Mouse (Mus musculus) heart, embryonic 10.5 days (tissue): Measurements from ENCODE around the gene Gadd45gip1. TPM values are rescaled to one million over a fixed set of nuclear protein-coding genes. Genes with fewer than 3 reads are reported as not detected.

ENCODE experiments used
- DNase-seq: peaks from one replicate; pipeline ENCODE4 v3.0.0-alpha.2; 2017; ENCODE audit warnings: low spot score
- H3K27ac ChIP-seq: fragments of 300-500 bp; sonication (generic); 2 replicates; pipeline ENCODE4 v1.5.1; 2016; ENCODE audit warnings: mild to moderate bottlenecking
- H3K27me3 ChIP-seq: fragments of 300-500 bp; sonication (generic); 2 replicates; pipeline ENCODE4 v1.6.1; 2016; ENCODE audit warnings: mild to moderate bottlenecking; ENCODE audit not compliant: poor library complexity, insufficient read depth, severe bottlenecking
- H3K36me3 ChIP-seq: fragments of 300-500 bp; sonication (generic); 2 replicates; pipeline ENCODE4 v1.6.1; 2016; ENCODE audit warnings: mild to moderate bottlenecking, moderate library complexity
- H3K4me1 ChIP-seq: fragments of 300-500 bp; sonication (generic); 2 replicates; pipeline ENCODE4 v1.6.1; 2016; ENCODE audit warnings: mild to moderate bottlenecking
- H3K4me3 ChIP-seq: fragments of 300-500 bp; sonication (generic); 2 replicates; pipeline ENCODE4 v1.5.1; 2016; ENCODE audit warnings: mild to moderate bottlenecking, moderate library complexity
- H3K9me3 ChIP-seq: fragments of 300-500 bp; sonication (generic); 2 replicates; pipeline ENCODE4 v1.6.1; 2016; ENCODE audit warnings: mild to moderate bottlenecking, moderate library complexity
- WGBS: fragments of 180-500 bp; shearing (Covaris S2); methylation state at CpG from one replicate; pipeline ENCODE4 v1.1.7; 2016; 5-methylcytosine and 5-hydroxymethylcytosine counted together
- polyA plus RNA-seq: library from polyadenylated mRNA; unstranded; fragments of >200 nt; fragmentation: Nextera tagmentation; extraction: Ambion mirVana; gene quantifications from 2 replicates; pipeline ENCODE4 v1.2.1, GENCODE M21; 2016

The Gadd45gip1 gene
- polyA plus RNA-seq, 1 experiment from 2014 or later = 60.5 TPM

DNA sequence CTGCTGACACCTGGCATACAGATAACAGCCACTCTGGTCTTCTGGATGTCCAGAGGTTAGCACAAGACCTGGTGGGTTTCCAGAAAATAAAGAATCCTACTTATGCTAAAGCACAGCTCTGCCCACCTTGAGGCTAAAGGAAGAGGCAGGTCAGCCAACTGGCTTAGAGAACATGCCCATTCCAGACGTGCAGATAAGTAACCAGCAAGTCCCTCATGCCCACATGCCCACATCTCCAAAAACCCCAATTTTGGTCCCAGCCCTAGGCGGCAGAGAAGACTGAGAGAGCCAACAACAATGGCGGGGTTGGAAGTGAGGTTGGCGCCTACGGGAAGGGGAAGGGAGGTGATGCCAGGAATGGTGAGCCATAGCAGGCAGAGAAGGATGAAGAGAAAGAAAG is 42.0 kb upstream of the Gadd45gip1 start:
- Histone ChIP-seq H3K4me1 (peaks cover 32% of the 10 kb centered on the region), H3K4me3 (no peak overlapping the region), H3K27ac (no peak overlapping the region), H3K9me3 (no peaks in the 10 kb centered on the region), H3K27me3 (peaks cover 100% of the 10 kb centered on the region), H3K36me3 (no peaks in the 10 kb centered on the region)
- no peak for DNase-seq
- WGBS = 51% methylated on average over 5 of the region's 5 CpGs

DNA sequence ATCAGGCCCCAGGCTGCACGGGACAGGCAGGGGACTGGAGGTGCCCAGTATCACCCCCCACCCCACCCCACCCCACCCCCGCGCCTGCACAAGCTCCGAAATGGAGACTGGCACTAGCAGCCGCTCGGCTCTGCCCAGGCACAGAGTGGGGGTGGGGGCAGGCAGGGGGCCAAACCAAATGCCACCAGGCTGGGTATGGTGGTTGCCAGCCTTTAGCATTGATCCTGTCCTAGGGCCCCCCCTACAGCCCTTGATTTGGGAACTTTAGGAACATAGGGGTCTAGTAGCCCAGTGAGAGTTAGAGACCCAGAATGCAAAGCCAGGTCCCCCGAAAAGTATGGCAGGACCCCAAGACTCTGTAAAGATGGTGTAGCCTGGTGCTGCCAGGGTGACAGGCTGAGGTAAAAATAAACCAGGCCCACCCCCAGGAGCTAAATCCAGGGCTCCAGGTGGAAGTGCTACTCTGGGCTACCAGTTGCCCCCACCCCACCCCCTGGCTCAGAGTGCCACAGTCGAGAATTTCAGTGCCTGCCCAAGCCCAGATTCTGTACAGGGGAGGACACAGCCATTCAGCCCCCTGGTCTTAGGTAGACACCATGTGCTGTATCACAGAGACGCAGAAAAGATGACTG is 41.4 kb upstream of the Gadd45gip1 start:
- DNase-seq = no peak
- H3K9me3 ChIP-seq = no peaks in the 10 kb centered on the region
- peaks cover 26% of the 10 kb centered on the region for H3K4me1 ChIP-seq
- 66% methylated on average over 9 of the region's 9 CpGs for WGBS
- H3K27ac ChIP-seq = no peak overlapping the region
- H3K36me3 ChIP-seq = no peaks in the 10 kb centered on the region
- peaks cover 100% of the 10 kb centered on the region for H3K27me3 ChIP-seq
- no peak overlapping the region for H3K4me3 ChIP-seq

- Histone ChIP-seq H3K9me3 (no peaks in the 10 kb centered on the region), H3K36me3 (no peaks in the 10 kb centered on the region), H3K27me3 (peaks cover 100% of the 10 kb centered on the region), H3K4me3 (no peak overlapping the region), H3K4me1 (peaks cover 22% of the 10 kb centered on the region), H3K27ac (no peak overlapping the region)
- no peak for DNase-seq
- 65% methylated on average over 2 of the region's 2 CpGs for WGBS
These were observed 40.8 kb upstream of the Gadd45gip1 start for GRCm38 (mm10) chr8:84790537-84790936.

DNA sequence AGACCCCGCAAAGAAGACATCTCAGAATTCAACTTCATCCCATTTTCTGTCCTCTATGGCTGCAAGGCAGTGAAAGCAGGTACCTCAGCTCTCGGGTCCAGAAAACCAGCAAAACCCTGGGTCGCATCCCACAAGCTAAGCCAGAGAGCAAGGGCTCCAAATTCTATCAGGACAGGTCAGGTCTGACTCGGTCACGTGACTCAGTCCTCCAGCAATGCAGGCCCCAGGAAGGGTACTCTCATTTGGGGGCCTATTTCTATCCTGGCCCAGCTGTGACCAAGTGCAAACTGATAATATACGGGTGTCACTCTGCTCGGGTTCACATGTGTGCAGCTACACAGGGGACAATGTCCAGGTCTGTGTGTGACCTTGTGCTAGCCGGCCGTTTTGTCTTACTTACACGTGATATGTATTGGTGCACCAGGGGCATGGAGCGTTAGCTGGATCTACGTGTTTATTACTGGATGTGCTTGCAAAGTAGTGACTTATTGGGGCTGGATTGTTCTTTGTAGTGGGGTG is 38.8 kb upstream of the Gadd45gip1 start:
- no peak overlapping the region for H3K27ac ChIP-seq
- DNase-seq = no peak
- H3K36me3 ChIP-seq = no peaks in the 10 kb centered on the region
- WGBS = 68% methylated on average over 12 of the region's 12 CpGs
- H3K4me1 ChIP-seq = peaks cover 9% of the 10 kb centered on the region
- peaks cover 100% of the 10 kb centered on the region for H3K27me3 ChIP-seq
- H3K4me3 ChIP-seq = no peak overlapping the region
- no peaks in the 10 kb centered on the region for H3K9me3 ChIP-seq

DNA sequence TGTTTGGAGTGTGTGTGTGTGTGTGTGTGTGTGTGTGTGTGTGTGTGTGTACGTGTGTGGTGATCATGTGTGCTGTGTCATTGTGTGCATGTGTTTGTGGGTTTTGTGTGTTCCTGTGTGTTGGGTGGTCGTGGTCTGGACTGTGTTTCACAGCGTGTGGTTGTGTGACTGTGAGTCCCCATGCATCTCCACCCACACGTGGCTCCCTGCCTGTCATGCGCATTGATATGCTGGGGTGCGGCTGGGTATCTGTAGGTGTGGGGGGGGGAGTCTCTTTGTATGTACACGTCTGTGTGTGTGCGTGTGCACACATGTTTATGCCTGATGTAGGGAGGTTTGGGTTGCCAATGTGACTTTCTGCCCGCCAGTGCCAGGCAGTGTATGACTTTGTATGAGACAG is 38.2 kb upstream of the Gadd45gip1 start:
- H3K27ac ChIP-seq = no peak overlapping the region
- peaks cover 9% of the 10 kb centered on the region for H3K4me1 ChIP-seq
- WGBS = 84% methylated on average over 9 of the region's 9 CpGs
- H3K4me3 ChIP-seq = no peak overlapping the region
- no peaks in the 10 kb centered on the region for H3K36me3 ChIP-seq
- DNase-seq = no peak
- H3K27me3 ChIP-seq = peaks cover 100% of the 10 kb centered on the region
- H3K9me3 ChIP-seq = no peaks in the 10 kb centered on the region

DNA sequence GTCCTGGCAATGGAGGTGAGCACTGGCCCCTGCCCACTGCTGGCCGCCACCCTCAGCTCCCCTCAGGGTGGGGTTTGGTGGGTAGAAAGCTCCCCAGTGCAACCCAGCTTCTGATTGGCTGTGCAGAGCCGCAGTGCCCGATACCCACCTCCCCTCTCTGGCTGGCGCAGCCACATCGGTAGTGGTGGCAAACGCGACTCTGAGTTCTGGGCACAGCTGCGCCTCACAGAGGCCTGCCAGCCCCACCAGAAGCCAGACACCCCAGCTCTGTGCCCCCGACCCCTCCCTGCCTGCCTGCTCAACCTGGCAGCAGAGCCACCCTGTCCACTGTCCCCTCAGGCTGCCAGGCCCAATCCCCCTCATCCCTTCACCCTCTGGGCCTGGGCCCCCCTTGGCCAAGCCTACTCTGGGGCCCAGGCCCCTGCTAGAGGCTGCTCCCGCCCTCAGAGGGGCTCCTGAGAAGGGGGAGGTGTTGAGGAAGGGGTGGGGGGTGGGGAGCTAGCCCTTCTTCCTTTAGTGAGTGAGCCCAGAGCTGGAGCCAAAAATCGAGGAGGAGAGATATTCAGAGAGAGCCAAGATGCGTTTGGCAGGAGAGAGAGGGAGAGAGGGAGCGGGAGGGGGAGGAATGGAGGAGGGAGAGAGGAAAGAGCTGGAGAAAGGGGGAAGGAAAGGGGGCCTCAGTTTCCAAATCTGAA is 37.4 kb upstream of the Gadd45gip1 start:
- H3K27ac ChIP-seq = peak overlapping the region; percentile 48; the same call in 1 of the 2 replicates
- peaks cover 12% of the 10 kb centered on the region for H3K4me1 ChIP-seq
- H3K9me3 ChIP-seq = no peaks in the 10 kb centered on the region
- no peaks in the 10 kb centered on the region; the same call in 1 of the 2 replicates for H3K36me3 ChIP-seq
- peak overlapping the region; percentile 6; the same call in 1 of the 2 replicates for H3K4me3 ChIP-seq
- H3K27me3 ChIP-seq = peaks cover 100% of the 10 kb centered on the region
- DNase-seq = no peak
- 55% methylated on average over 12 of the region's 13 CpGs for WGBS

DNA sequence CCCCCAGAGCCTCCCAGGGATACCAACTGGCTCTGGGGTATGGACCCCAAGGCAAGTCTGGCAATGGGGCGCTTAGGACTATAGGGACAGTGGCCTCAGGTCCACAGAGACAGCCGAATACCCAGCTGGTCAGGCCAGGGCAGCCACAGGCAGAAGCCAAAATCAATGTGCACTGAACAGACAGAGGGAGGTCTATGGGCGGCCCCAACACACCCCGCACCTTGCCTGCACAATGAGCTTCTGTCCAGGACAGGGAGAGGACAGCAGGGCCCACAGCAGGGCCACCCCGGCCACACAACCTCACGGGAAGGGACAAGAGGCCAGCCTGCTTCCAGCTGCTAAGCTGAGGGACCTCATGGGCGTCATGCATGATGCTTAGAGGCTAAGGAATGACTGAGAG is 36.8 kb upstream of the Gadd45gip1 start:
- Histone ChIP-seq H3K4me3 (no peak overlapping the region), H3K27me3 (peaks cover 100% of the 10 kb centered on the region), H3K27ac (no peak overlapping the region), H3K4me1 (peaks cover 17% of the 10 kb centered on the region), H3K36me3 (no peaks in the 10 kb centered on the region; the same call in 1 of the 2 replicates), H3K9me3 (no peaks in the 10 kb centered on the region)
- 51% methylated on average over 7 of the region's 7 CpGs for WGBS
- DNase-seq = no peak

DNA sequence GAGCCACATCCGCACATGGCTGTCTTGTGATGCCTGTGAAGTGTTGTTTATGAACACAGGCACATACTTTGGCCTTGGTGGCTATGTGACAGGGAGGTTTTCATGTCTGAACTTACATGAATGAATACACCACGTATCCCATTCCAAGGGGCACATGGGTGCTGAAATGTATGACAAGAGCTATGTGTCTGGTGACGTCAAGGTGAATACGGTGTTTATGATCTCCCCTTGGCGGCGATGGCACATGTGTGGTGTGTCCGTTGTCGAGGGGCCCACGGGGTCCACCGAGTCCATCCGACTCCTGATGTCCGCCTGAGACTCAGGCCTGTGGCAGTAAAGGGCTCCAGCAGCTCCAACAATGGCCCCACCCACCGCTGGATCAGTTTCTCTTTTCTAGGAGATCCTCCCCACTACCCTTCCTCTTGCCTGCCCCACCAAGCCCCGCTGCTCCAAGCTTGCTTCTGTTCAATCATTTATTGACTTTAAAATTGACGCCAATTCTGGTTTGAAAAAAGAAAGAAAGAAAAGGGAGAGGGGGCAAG is 34.0 kb upstream of the Gadd45gip1 start:
- H3K36me3 ChIP-seq = no peaks in the 10 kb centered on the region; the same call in 1 of the 2 replicates
- WGBS = 74% methylated on average over 15 of the region's 15 CpGs
- peaks cover 95% of the 10 kb centered on the region for H3K27me3 ChIP-seq
- peaks cover 18% of the 10 kb centered on the region for H3K4me1 ChIP-seq
- H3K9me3 ChIP-seq = no peaks in the 10 kb centered on the region
- H3K27ac ChIP-seq = no peak overlapping the region
- no peak overlapping the region for H3K4me3 ChIP-seq
- DNase-seq = no peak

- no peak for DNase-seq
- Histone ChIP-seq H3K27ac (no peak overlapping the region), H3K9me3 (no peaks in the 10 kb centered on the region), H3K4me1 (peaks cover 18% of the 10 kb centered on the region), H3K36me3 (no peaks in the 10 kb centered on the region; the same call in 1 of the 2 replicates), H3K27me3 (peaks cover 95% of the 10 kb centered on the region), H3K4me3 (no peak overlapping the region)
- WGBS = 66% methylated on average over 6 of the region's 6 CpGs
These were observed 33.4 kb upstream of the Gadd45gip1 start for GRCm38 (mm10) chr8:84797971-84798370.

DNA sequence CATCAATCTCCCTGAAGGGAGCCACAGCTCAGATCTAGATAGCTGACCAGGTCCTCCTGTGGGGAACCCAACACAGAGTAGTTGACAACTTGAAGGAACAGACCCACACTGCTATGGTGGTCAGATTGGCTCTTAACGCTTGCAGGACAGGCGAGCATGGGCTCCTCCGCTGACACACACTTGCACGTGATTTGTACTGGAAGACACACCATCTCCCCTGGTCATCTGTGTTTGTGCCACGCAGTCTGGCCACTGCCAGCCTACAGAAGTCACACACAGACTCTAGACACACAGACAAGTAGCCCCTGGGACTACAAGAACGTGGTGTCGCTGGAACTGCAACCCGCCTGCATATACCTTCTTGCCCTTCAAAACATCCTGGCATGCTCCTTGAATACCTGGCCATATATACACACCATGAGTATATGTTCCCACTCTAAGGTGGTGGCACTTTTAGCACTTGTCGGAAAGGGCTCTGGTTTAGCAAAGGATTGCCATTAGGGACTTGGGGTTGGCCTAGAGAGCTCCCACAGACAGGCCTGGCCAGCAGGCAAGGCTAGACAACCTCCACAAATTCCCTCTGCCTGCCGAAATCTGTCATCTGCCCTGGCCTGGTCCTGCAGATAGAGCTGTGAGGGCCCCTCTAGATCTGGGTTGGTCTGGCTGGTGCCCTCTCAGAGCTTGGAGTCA is 32.7 kb upstream of the Gadd45gip1 start:
- Histone ChIP-seq H3K36me3 (no peaks in the 10 kb centered on the region; the same call in 1 of the 2 replicates), H3K27ac (peak overlapping the region; percentile 79), H3K4me1 (peaks cover 18% of the 10 kb centered on the region), H3K9me3 (no peaks in the 10 kb centered on the region), H3K27me3 (peaks cover 95% of the 10 kb centered on the region), H3K4me3 (peak overlapping the region; percentile 69)
- 42% methylated on average over 10 of the region's 10 CpGs for WGBS
- DNase-seq = no peak

- Histone ChIP-seq H3K9me3 (no peaks in the 10 kb centered on the region), H3K36me3 (no peaks in the 10 kb centered on the region; the same call in 1 of the 2 replicates), H3K27ac (peak overlapping the region; percentile 79), H3K27me3 (peaks cover 95% of the 10 kb centered on the region), H3K4me1 (peaks cover 13% of the 10 kb centered on the region; the same call in 1 of the 2 replicates), H3K4me3 (peak overlapping the region; percentile 69)
- WGBS = under 1% methylated on average over 97 of the region's 108 CpGs
- DNase-seq = peak; percentile 76
These were observed 32.0 kb upstream of the Gadd45gip1 start for GRCm38 (mm10) chr8:84799136-84799931.
